In the genomic region with DNA sequence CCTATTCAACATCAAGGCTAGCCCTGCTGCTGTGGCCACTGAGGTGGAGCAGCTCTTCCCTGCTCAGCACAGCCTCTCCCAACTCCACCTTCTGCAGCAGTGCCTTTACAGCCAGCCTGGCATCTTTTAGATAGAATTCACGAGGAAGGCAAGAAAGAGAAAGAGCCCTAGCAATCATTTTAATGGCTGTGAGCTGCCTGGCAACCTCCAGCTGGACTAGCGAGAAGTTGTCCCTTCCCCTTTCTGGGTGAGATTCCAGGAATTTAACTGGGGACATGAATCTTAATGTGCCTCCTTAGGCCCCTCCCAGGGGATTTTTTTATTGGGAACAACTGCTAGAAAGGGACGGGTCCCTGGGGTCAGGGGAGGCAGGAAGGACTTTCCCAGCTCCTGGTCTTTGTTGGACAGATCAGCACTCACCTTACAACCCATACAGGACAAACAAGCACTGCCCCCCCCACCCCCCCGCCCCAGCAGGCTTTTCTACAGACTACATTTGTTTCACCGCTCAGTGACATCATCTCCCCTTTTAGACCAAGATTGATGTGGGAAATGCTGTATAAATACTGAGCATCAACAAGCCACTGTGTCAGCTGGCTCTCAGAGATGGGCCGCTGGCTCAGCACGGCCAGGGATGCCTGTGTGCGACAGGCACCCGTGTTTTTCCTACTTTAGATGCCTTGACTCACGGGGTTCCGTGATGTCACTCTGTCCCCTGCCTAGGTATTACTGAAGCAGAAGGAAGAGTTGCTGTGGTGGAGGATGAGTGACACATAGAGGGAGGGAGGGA, we compare ENCODE assay signal across 14 mouse cellular contexts. TPM values are rescaled to one million over a fixed set of nuclear protein-coding genes. Genes with fewer than 3 reads are reported as not detected.
DNase-seq lines count a peak whose midpoint lies in the region; ATAC-seq lines count a peak whose summit lies in the region.
"Had no signal": no experiment of that assay in that cellular context is flagged by ENCODE, and none has a peak within 500 bp of the region (broad histone marks: within the 10 kb centered on the region; RNA-seq: fewer than 3 reads in every experiment).

No protein-coding gene starts in this region.

- 33% methylated on average over 11 of the region's 11 CpGs for WGBS in intestine, embryonic 14.5 days
- WGBS in intestine, embryonic 16.5 days = 35% methylated on average over 11 of the region's 11 CpGs
- 28% methylated on average over 11 of the region's 11 CpGs for WGBS in forebrain, embryonic 16.5 days
- 43% methylated on average over 11 of the region's 11 CpGs for WGBS in limb, embryonic 15.5 days

- no peak for DNase-seq in intestine, embryonic 14.5 days (ENCODE audit: low spot score)
- peak; percentile 26 for DNase-seq in CD4-positive helper T cell, adult 2 months (ENCODE audit: low read depth, low spot score)
- no peak for DNase-seq in thymus, postnatal 36 days
- no peak for DNase-seq in thymus, adult 18-20 months
- DNase-seq: heart, adult 2 months; spleen, adult 18-20 months had no signal

- no peak overlapping the region for H3K9ac ChIP-seq in intestine, embryonic 14.5 days (ENCODE audit: low read length)
- no peak overlapping the region for H3K9ac ChIP-seq in intestine, embryonic 16.5 days (ENCODE audit: low read depth, low read length)
- no peak overlapping the region for H3K9ac ChIP-seq in forebrain, embryonic 16.5 days (replicated peaks; ENCODE audit: low read depth, low read length)
- H3K9ac ChIP-seq in limb, embryonic 15.5 days = no peak overlapping the region
- H3K9ac ChIP-seq: embryonic facial prominence, embryonic 12.5 days had no signal

- H3K36me3 ChIP-seq in intestine, embryonic 14.5 days (ENCODE audit: control insufficient read depth, insufficient read depth, low read length) = no peaks in the 10 kb centered on the region
- H3K36me3 ChIP-seq in intestine, embryonic 16.5 days (ENCODE audit: control insufficient read depth, insufficient read depth, low read length) = no peaks in the 10 kb centered on the region
- H3K36me3 ChIP-seq in forebrain, embryonic 16.5 days (ENCODE audit: control insufficient read depth, insufficient read depth) = no peaks in the 10 kb centered on the region
- H3K36me3 ChIP-seq in limb, embryonic 15.5 days = no peaks in the 10 kb centered on the region
- H3K36me3 ChIP-seq: embryonic facial prominence, embryonic 12.5 days had no signal

- 0 out of 2 replicates have a peak, but pooled peaks cover 4% of the 10 kb centered on the region for H3K9me3 ChIP-seq in intestine, embryonic 14.5 days (ENCODE audit: control insufficient read depth, low read length)
- peaks cover 4% of the 10 kb centered on the region; the same call in 1 of the 2 replicates for H3K9me3 ChIP-seq in intestine, embryonic 16.5 days (ENCODE audit: control insufficient read depth, low read length)
- peaks cover 5% of the 10 kb centered on the region; the same call in 1 of the 2 replicates for H3K9me3 ChIP-seq in forebrain, embryonic 16.5 days (ENCODE audit: control insufficient read depth, low read length)
- no peaks in the 10 kb centered on the region for H3K9me3 ChIP-seq in limb, embryonic 15.5 days
- H3K9me3 ChIP-seq: embryonic facial prominence, embryonic 12.5 days had no signal

- no peak overlapping the region for H3K4me3 ChIP-seq in intestine, embryonic 14.5 days (ENCODE audit: low read depth, low read length)
- H3K4me3 ChIP-seq in intestine, embryonic 16.5 days (ENCODE audit: low read length) = no peak overlapping the region
- H3K4me3 ChIP-seq in forebrain, embryonic 16.5 days (replicated peaks; ENCODE audit: low read length) = no peak overlapping the region
- no peak overlapping the region for H3K4me3 ChIP-seq in limb, embryonic 15.5 days
- H3K4me3 ChIP-seq: embryonic facial prominence, embryonic 12.5 days; heart, adult 2 months had no signal

- 0 out of 2 replicates have a peak, but pooled peaks cover 7% of the 10 kb centered on the region for H3K4me1 ChIP-seq in intestine, embryonic 14.5 days (replicated peaks; ENCODE audit: control insufficient read depth, insufficient read depth, low read length)
- 0 out of 2 replicates have a peak, but pooled peaks cover 5% of the 10 kb centered on the region for H3K4me1 ChIP-seq in intestine, embryonic 16.5 days (ENCODE audit: control insufficient read depth, insufficient read depth, low read length)
- H3K4me1 ChIP-seq in forebrain, embryonic 16.5 days (replicated peaks; ENCODE audit: control insufficient read depth, insufficient read depth, low read length) = peaks cover 6% of the 10 kb centered on the region
- peaks cover 18% of the 10 kb centered on the region; the same call in 1 of the 2 replicates for H3K4me1 ChIP-seq in limb, embryonic 15.5 days

- ATAC-seq in intestine, embryonic 14.5 days (replicated peaks; ENCODE audit: low FRiP score, low TSS enrichment, low read depth) = 0 out of 2 replicates have a peak, but pooled peaks have one; percentile 32
- no peak for ATAC-seq in intestine, embryonic 16.5 days
- peak; percentile 69 for ATAC-seq in forebrain, embryonic 16.5 days
- 0 out of 2 replicates have a peak, but pooled peaks have one; percentile 37 for ATAC-seq in limb, embryonic 15.5 days (ENCODE audit: insufficient number of reproducible peaks, low FRiP score, low TSS enrichment, low read depth)
- ATAC-seq in monocyte, adult 5-6 weeks (replicated peaks; ENCODE audit: insufficient number of reproducible peaks, low FRiP score, low TSS enrichment, poor library complexity, severe bottlenecking) = no peak

- no peak overlapping the region for H3K4me2 ChIP-seq in intestine, embryonic 14.5 days (ENCODE audit: low read length)
- H3K4me2 ChIP-seq in intestine, embryonic 16.5 days (ENCODE audit: low read depth, low read length) = no peak overlapping the region
- H3K4me2 ChIP-seq in forebrain, embryonic 16.5 days (ENCODE audit: low read length) = no peak overlapping the region
- no peak overlapping the region for H3K4me2 ChIP-seq in limb, embryonic 15.5 days
- H3K4me2 ChIP-seq: embryonic facial prominence, embryonic 12.5 days had no signal

- no peaks in the 10 kb centered on the region for H3K27me3 ChIP-seq in intestine, embryonic 14.5 days (replicated peaks; ENCODE audit: control insufficient read depth, insufficient read depth, low read length)
- no peaks in the 10 kb centered on the region for H3K27me3 ChIP-seq in intestine, embryonic 16.5 days (replicated peaks; ENCODE audit: control insufficient read depth, insufficient read depth, low read length)
- H3K27me3 ChIP-seq in forebrain, embryonic 16.5 days (replicated peaks; ENCODE audit: control insufficient read depth, insufficient read depth, low read length) = no peaks in the 10 kb centered on the region
- no peaks in the 10 kb centered on the region for H3K27me3 ChIP-seq in limb, embryonic 15.5 days
- H3K27me3 ChIP-seq: embryonic facial prominence, embryonic 12.5 days had no signal

- no peak overlapping the region for H3K27ac ChIP-seq in intestine, embryonic 14.5 days (ENCODE audit: low read depth)
- no peak overlapping the region for H3K27ac ChIP-seq in intestine, embryonic 16.5 days (ENCODE audit: low read length)
- H3K27ac ChIP-seq in forebrain, embryonic 16.5 days (ENCODE audit: low read length) = no peak overlapping the region
- 0 out of 2 replicates have a peak overlapping the region, but pooled peaks have one; percentile 11 for H3K27ac ChIP-seq in limb, embryonic 15.5 days
- H3K27ac ChIP-seq: embryonic facial prominence, embryonic 12.5 days; heart, adult 2 months had no signal

RNA-seq across cellular contexts. Expression of gene Smim23, which starts 43.5 kb away (rescaled TPM):
- polyA plus RNA-seq in intestine, embryonic 14.5 days (2014; fragmentation: Nextera tagmentation; extraction: Ambion mirVana) = not detected in 2 replicates
- polyA plus RNA-seq in intestine, embryonic 16.5 days (2015; fragmentation: Nextera tagmentation; extraction: Ambion mirVana) = not detected in 2 replicates
- not detected in 2 replicates for polyA plus RNA-seq in forebrain, embryonic 16.5 days (2015; fragmentation: Nextera tagmentation; extraction: Ambion mirVana)
- not detected in 2 replicates for polyA plus RNA-seq in limb, embryonic 15.5 days (2015; fragmentation: Nextera tagmentation; extraction: Ambion mirVana)
- not detected in 3 replicates for total RNA-seq in monocyte, adult 5-6 weeks (2017)
- total RNA-seq: heart, adult 2 months; megakaryocyte-erythroid progenitor cell, adult 5-6 weeks; MEL had no signal
- polyA plus RNA-seq: embryonic facial prominence, embryonic 12.5 days; heart, adult 2 months; limb, embryonic 11.5 days had no signal

Comparison
In these comparisons a context has a peak if more than half of its experiments do, and no peak if none do; other contexts are left out.
1. ATAC-seq: peak in intestine, embryonic 14.5 days (single experiment), forebrain, embryonic 16.5 days (single experiment) and limb, embryonic 15.5 days (single experiment); none in intestine, embryonic 16.5 days (single experiment) and monocyte, adult 5-6 weeks (single experiment).